In the genomic region with DNA sequence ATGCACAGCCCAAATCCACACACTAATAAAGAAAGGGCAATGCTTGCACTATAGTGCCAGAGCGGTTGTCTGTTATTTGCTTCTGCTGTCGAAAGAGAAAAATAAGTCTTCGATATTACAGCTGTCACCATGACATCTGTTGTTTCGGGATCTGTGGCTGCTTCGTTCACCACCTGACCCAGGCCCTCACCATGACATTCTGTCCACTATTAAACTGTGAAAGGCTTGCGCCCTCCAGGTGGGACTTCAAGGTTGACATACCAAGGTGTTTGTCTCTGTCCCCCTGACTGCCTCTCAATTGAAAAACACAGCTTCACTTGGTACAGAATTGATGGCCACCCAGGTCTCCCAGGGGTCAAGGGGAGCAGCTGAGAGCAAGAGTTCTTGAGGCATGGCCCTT, we compare ENCODE assay signal across 14 mouse cellular contexts.
"Had no signal": no experiment of that assay in that cellular context is flagged by ENCODE, and none has a peak within 500 bp of the region (broad histone marks: within the 10 kb centered on the region; RNA-seq: fewer than 3 reads in every experiment).

No protein-coding gene starts in this region.

- H3K4me2 ChIP-seq: limb, embryonic 13.5 days; liver, embryonic 11.5 days; liver, embryonic 15.5 days had no signal

- ATAC-seq: lung, postnatal 0 days had no signal

- H3K4me3 ChIP-seq: limb, embryonic 13.5 days; liver, embryonic 15.5 days; midbrain, embryonic 10.5 days; myocyte had no signal

- DNase-seq: kidney, adult 2 months; kidney, postnatal 25 days; layer of hippocampus, postnatal 36 days; lung, adult 2 months; lung, postnatal 36 days; midbrain, embryonic 14.5 days; thymus, postnatal 4 days had no signal

- H3K4me1 ChIP-seq: liver, embryonic 15.5 days; midbrain, embryonic 10.5 days had no signal

- H3K36me3 ChIP-seq: limb, embryonic 13.5 days; liver, embryonic 15.5 days; midbrain, embryonic 10.5 days had no signal

- H3K9ac ChIP-seq: limb, embryonic 13.5 days; liver, embryonic 15.5 days had no signal

- H3K27ac ChIP-seq: limb, embryonic 13.5 days; liver, embryonic 15.5 days; midbrain, embryonic 10.5 days; stomach, postnatal 0 days had no signal

- H3K9me3 ChIP-seq: limb, embryonic 13.5 days; liver, embryonic 15.5 days; midbrain, embryonic 10.5 days had no signal

- H3K27me3 ChIP-seq: limb, embryonic 13.5 days; liver, embryonic 15.5 days had no signal
